Mouse (Mus musculus) gastrocnemius, postnatal 10 days (tissue): ENCODE data around the gene Aco2. TPM values are rescaled to one million over a fixed set of nuclear protein-coding genes. Genes with fewer than 3 reads are reported as not detected.

Experiments used
- DNase-seq: peaks from one replicate; pipeline ENCODE4 v3.0.0; 2021; ENCODE audit warnings: mixed read lengths
- total RNA-seq, 2 experiments: library from RNA; stranded (reverse); gene quantifications; 2 replicates each; pipeline ENCODE4 v1.2.3; 2021

Gene Aco2
- total RNA-seq, 2 experiments from 2014 or later, result 789 to 874 TPM

- no peak for DNase-seq
These were observed 26.4 kb upstream of the Aco2 start for GRCm38 (mm10) chr15:81845724-81846123.

GRCm38 (mm10) chr15:81846755-81847154 is 25.4 kb upstream of the Aco2 start:
- no peak for DNase-seq

GRCm38 (mm10) chr15:81847161-81847560 is 24.9 kb upstream of the Aco2 start:
- no peak for DNase-seq

GRCm38 (mm10) chr15:81847861-81848260 is 24.2 kb upstream of the Aco2 start:
- DNase-seq, result no peak

GRCm38 (mm10) chr15:81848301-81848700 is 23.8 kb upstream of the Aco2 start:
- DNase-seq, result peak; percentile 56

- no peak for DNase-seq
These were observed 23.0 kb upstream of the Aco2 start for GRCm38 (mm10) chr15:81849104-81849503.

- no peak for DNase-seq
These were observed 21.4 kb upstream of the Aco2 start for GRCm38 (mm10) chr15:81850718-81851117.

GRCm38 (mm10) chr15:81851375-81851774 is 20.7 kb upstream of the Aco2 start:
- DNase-seq, result no peak

GRCm38 (mm10) chr15:81852411-81853000 is 19.6 kb upstream of the Aco2 start:
- DNase-seq, result no peak

GRCm38 (mm10) chr15:81853081-81853480 is 19.0 kb upstream of the Aco2 start:
- DNase-seq, result no peak

GRCm38 (mm10) chr15:81856030-81856790 is 15.9 kb upstream of the Aco2 start:
- peak; percentile 81 for DNase-seq

- no peak for DNase-seq
These were observed 15.0 kb upstream of the Aco2 start for GRCm38 (mm10) chr15:81856938-81857723.

- DNase-seq, result no peak
These were observed 14.4 kb upstream of the Aco2 start for GRCm38 (mm10) chr15:81857724-81858116.

GRCm38 (mm10) chr15:81858138-81858516 is 14.0 kb upstream of the Aco2 start:
- peak; percentile 88 for DNase-seq

- DNase-seq, result peak; percentile 70
These were observed 13.4 kb upstream of the Aco2 start, which contains the start of gene Tob2 for GRCm38 (mm10) chr15:81858517-81859329. Gene Tob2 (minus strand): TSS chr15:81858796.

GRCm38 (mm10) chr15:81859330-81860255 is 12.5 kb upstream of the Aco2 start:
- DNase-seq, result peak; percentile 67

- no peak for DNase-seq
These were observed 11.5 kb upstream of the Aco2 start for GRCm38 (mm10) chr15:81860471-81861135.

- DNase-seq, result no peak
These were observed 7.9 kb upstream of the Aco2 start for GRCm38 (mm10) chr15:81864238-81864637.

GRCm38 (mm10) chr15:81869985-81870384 is 2.1 kb upstream of the Aco2 start:
- DNase-seq, result no peak

- DNase-seq, result peak; percentile 84
These were observed 376 bp upstream of the Aco2 start, which contains the start of gene Phf5a for GRCm38 (mm10) chr15:81871604-81872261. Gene Phf5a (minus strand): TSS chr15:81871911.
